Mouse (Mus musculus) liver, postnatal 0 days (tissue): ENCODE results near the gene Hist1h1c.

Experiments used
- CTCF ChIP-seq: sonication (generic); IDR thresholded peaks from 2 replicates; pipeline ENCODE4 v1.5.1; 2016; ENCODE audit warnings: antibody characterized with exemption, low read depth
- EP300 ChIP-seq: IDR thresholded peaks from 2 replicates; pipeline ENCODE4 v1.6.1; 2016; ENCODE audit warnings: antibody characterized with exemption, low read depth, mild to moderate bottlenecking

GRCm38 (mm10) chr13:23746201-23747080, 7.8 kb downstream of the Hist1h1c start, which contains the start of gene Hist1h2bb:
- TF ChIP-seq CTCF (peak; percentile 33), EP300 (peak; percentile 85)
